Mouse (Mus musculus): ENCODE results near the gene Grin2c. TPM values are rescaled to one million over a fixed set of nuclear protein-coding genes. Genes with fewer than 3 reads are reported as not detected.

The Grin2c gene
- polyA plus RNA-seq, 1 experiment from 2014 or later = 0.06 TPM

DNA sequence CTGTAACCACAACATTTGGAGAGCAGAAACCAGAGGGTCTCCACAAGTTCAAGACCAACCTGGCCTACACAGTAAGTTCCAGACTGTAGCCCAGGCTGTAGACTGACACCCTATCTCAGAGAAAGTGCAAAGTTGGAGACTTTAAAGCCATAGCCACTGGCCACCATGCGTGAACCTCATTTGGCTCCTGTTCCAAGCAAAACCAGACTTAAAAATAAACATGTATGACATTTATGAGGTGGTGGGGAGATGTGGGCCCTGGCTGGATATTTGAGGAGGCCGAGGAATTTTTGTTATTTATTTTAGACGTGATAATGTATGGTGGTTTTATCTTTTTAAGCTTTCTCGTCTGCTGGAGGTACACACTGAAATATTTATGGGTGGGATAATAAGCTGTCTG, 7.9 kb downstream of the Grin2c start:
- Histone ChIP-seq H3K36me3 (no peaks in the 10 kb centered on the region), H3K4me2 (replicated peaks) (no peak overlapping the region), H3K27me3 (peaks cover 100% of the 10 kb centered on the region), H3K9me3 (no peaks in the 10 kb centered on the region), H3K27ac (replicated peaks) (no peak overlapping the region), H3K4me3 (no peak overlapping the region), H3K4me1 (peaks cover 5% of the 10 kb centered on the region), H3K9ac (replicated peaks) (no peak overlapping the region)
- 81% methylated on average over 4 of the region's 4 CpGs for WGBS
- ATAC-seq (ENCODE audit: low FRiP score, low read depth) = no peak

DNA sequence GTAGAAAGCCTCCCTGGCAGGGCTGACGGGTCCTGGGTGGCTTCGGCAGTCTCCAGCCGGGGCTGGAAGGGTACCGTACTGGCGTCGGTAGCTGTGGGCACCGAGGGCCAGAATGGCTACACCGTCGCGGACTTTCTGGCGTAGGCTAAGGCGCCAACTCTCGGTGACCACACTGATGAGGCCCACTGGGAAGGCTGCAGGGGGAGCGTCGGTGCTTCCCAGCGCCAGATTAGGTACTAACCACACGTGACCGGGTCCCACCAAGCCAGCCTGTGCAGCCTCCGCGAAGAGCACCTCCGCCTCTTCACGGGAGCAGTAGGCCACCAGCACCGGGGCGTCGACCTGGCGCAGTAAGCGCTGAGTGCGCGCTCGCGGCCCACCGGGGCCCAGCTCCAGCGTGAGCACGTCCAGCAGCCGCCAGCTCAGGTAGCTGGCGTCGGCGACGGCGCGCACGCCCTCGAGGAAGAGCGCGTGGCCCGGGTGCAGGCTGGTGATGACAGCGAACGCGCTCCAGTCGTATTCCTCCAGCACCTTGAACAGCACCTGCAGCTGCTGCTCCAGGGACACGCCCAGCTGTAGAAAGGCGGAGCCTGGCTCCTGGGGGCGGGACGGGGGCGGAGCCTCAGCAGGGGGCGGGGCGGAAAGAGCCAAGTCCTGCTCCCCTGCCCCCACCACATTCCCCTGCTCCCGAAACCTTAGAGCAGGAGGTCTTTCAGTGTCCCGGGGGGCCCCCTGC, 9.1 kb downstream of the Grin2c start:
- Histone ChIP-seq H3K9me3 (no peaks in the 10 kb centered on the region), H3K27ac (replicated peaks) (no peak overlapping the region), H3K4me1 (peaks cover 5% of the 10 kb centered on the region), H3K27me3 (peaks cover 100% of the 10 kb centered on the region), H3K36me3 (no peaks in the 10 kb centered on the region), H3K9ac (replicated peaks) (no peak overlapping the region), H3K4me3 (peak overlapping the region; percentile 23), H3K4me2 (replicated peaks) (peak overlapping the region; percentile 35)
- 15% methylated on average over 59 of the region's 59 CpGs for WGBS
- ATAC-seq (ENCODE audit: low FRiP score, low read depth) = no peak

DNA sequence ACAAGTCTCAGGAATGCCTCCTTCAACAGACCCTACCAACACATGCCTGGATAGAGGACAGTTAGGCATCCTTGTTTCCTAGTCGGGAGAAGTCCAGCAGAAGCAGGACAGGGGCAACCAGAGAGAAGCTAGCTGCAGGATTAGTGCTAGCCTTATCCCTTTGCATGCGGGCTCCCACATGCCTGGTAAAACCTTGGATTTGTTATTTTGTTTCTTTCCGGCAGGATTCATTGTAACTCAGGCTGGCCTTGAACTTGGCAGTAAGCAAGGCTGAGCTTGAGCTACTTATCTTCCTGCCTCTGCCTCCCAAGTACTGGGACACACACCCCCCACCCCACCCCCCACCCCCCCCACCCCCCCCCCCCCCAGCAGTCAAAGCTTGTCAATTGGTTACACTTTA, 15.8 kb downstream of the Grin2c start:
- H3K27ac ChIP-seq (replicated peaks) = no peak overlapping the region
- H3K36me3 ChIP-seq = no peaks in the 10 kb centered on the region
- H3K27me3 ChIP-seq = peaks cover 100% of the 10 kb centered on the region
- 0 out of 2 replicates have a peak overlapping the region, but pooled peaks have one; percentile 92 for H3K4me2 ChIP-seq (replicated peaks)
- no peaks in the 10 kb centered on the region for H3K9me3 ChIP-seq
- no peak for ATAC-seq (ENCODE audit: low FRiP score, low read depth)
- 52% methylated on average over 3 of the region's 3 CpGs for WGBS
- peaks cover 32% of the 10 kb centered on the region for H3K4me1 ChIP-seq
- H3K9ac ChIP-seq (replicated peaks) = no peak overlapping the region
- H3K4me3 ChIP-seq = no peak overlapping the region

DNA sequence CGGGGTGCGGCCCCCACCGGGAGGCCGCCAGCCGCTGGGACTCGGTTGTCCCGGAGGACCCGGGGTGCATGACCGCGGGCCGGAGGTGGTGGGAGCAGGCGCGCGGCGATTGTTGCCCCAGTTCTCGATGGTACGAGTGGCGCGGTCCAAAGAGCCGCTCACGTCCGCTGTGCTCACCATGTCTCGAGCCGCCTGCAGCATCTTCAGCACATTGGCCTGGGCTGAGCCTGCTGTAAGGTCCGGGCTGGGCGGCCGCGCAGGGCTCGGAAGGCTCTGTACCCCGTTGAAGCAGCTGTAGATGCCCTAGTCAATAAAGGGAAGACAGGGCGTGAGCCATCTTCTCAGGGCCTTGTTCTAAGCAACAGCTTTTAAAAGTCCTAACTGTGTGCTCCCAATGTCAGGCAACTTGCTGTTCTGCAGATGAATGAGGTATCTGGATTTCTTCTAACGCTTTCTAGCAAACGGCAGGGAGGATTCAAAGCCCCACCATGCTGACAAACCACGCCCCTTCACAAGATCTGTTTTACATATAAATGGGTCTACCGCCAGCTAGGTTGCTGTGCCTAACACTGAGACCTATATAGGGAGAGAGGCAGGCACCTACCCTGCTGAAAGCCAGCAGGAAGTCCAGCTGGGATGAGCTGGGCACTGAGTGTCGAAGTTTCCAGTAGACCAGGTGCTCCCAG, 16.5 kb downstream of the Grin2c start:
- Histone ChIP-seq H3K4me3 (peak overlapping the region; percentile 52), H3K36me3 (0 out of 2 replicates have a peak, but pooled peaks cover under 1% of the 10 kb centered on the region), H3K9me3 (no peaks in the 10 kb centered on the region), H3K27me3 (peaks cover 99% of the 10 kb centered on the region), H3K27ac (replicated peaks) (no peak overlapping the region), H3K9ac (replicated peaks) (peak overlapping the region; percentile 56), H3K4me1 (peaks cover 36% of the 10 kb centered on the region), H3K4me2 (replicated peaks) (peak overlapping the region; percentile 92)
- ATAC-seq (ENCODE audit: low FRiP score, low read depth) = no peak
- WGBS = under 1% methylated on average over 36 of the region's 36 CpGs

DNA sequence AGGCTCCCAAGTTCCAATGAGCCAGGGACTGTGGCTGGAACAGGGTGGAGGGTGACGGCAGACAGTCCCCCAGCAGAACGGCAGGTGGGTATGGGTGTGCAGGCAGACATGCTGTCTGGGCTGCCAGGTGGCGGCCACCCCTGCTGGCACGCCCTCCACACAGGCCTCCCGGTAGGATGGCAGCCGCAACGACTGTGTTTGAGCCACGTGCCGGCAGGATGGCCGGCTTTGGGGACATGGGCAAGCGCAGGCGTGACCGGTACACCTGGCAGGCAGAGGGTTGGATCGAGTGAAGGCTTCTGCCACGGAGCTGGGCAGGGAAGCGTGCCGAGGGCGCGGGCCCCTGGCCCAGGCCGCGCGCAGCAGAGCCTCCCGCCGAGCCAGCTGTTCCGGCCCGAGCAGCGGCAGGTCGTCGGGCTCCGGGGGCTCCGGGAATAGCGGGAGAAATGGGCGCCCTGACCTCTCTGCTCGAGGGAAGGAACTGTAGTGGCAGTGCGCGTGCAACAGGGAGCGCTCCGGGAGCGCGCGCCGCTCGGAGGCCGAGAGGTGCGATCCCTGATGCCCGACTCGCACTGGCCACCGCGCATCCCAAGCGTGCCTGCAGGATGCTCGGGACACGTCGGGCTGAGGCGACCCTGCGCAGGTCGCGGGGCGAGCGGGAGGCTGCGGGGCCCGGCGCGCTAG, 17.2 kb downstream of the Grin2c start:
- no peak overlapping the region for H3K27ac ChIP-seq (replicated peaks)

DNA sequence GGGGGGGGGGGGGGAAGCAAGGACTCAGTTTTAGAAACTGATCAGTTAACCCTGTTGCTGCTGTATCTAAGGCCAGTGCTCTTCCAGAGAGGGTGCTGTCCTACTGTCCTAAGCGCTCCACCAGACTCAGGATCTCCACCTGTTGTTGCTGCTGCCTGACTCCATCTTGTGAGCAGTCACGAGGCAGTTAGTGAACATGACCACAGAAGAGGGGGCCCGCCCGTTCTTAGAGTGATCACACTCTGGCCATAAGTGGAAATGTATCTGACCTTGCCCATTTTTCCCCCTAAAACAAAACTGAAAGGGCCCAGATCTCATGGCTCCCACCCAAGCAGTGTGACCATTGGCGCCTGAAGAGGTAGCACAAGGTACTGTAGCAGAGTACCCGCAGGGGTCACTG, 19.1 kb downstream of the Grin2c start:
- H3K4me1 ChIP-seq = peaks cover 39% of the 10 kb centered on the region
- WGBS = 80% methylated on average over 6 of the region's 6 CpGs
- peaks cover 77% of the 10 kb centered on the region for H3K27me3 ChIP-seq
- no peak overlapping the region for H3K4me2 ChIP-seq (replicated peaks)
- H3K9ac ChIP-seq (replicated peaks) = no peak overlapping the region
- ATAC-seq (ENCODE audit: low FRiP score, low read depth) = no peak
- H3K9me3 ChIP-seq = no peaks in the 10 kb centered on the region
- no peak overlapping the region for H3K27ac ChIP-seq (replicated peaks)
- H3K36me3 ChIP-seq = peaks cover 14% of the 10 kb centered on the region
- H3K4me3 ChIP-seq = no peak overlapping the region

More for the DNA sequence above, 17.2 kb downstream of the Grin2c start:
- Histone ChIP-seq H3K4me2 (replicated peaks) (peak overlapping the region; percentile 92), H3K27me3 (peaks cover 96% of the 10 kb centered on the region), H3K9ac (replicated peaks) (peak overlapping the region; percentile 56), H3K9me3 (no peaks in the 10 kb centered on the region), H3K4me3 (peak overlapping the region; percentile 52), H3K4me1 (peaks cover 39% of the 10 kb centered on the region), H3K36me3 (peaks cover 4% of the 10 kb centered on the region; the same call in 1 of the 2 replicates)
- WGBS = 2% methylated on average over 62 of the region's 63 CpGs
- ATAC-seq (ENCODE audit: low FRiP score, low read depth) = peak; percentile 38; the same call in 1 of the 2 replicates

DNA sequence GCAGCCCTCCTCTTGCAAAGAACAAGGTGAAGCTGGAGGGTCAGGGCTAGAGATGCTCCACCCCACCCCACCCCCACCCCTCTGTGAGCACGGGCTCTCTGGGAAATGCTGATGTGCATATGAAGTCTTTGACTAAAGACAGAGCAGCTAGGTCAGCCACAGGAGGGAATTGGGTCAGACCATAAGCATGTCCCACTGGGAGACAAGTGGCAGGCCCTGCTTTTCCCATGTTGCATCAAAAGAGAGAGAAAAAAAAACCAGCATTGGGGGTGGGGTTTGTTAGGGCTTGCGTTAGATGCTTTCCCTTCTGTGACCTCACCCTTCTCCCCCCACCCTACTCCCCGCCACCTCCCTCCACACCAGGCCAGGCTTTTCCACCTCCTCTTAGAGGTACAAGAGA, 19.8 kb downstream of the Grin2c start:
- H3K9me3 ChIP-seq = no peaks in the 10 kb centered on the region
- no peak overlapping the region for H3K4me2 ChIP-seq (replicated peaks)
- peaks cover 14% of the 10 kb centered on the region for H3K36me3 ChIP-seq
- peaks cover 39% of the 10 kb centered on the region for H3K4me1 ChIP-seq
- H3K27ac ChIP-seq (replicated peaks) = no peak overlapping the region
- 26% methylated on average over 3 of the region's 3 CpGs for WGBS
- H3K9ac ChIP-seq (replicated peaks) = no peak overlapping the region
- no peak for ATAC-seq (ENCODE audit: low FRiP score, low read depth)
- H3K27me3 ChIP-seq = peaks cover 70% of the 10 kb centered on the region
- no peak overlapping the region for H3K4me3 ChIP-seq

DNA sequence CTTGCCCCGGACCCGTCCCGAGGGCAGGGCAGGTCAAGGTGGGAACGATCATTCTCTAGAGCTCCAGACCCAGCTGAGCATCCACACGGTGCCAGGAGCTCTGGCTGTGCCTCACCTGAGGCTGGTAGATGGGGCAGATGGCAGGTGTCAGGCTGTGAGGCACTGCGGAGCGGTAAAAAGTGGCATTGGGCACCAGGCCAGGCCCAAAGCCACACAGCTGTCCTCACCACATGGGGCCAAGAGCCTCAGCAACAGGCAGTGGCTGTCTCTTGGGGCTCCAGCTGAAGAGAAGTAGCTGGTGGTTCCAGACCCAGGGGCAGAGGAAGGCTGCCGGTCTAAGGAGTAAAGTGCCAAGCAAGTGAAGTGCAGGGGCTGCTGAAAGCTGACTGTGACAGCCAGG, 20.7 kb downstream of the Grin2c start:
- Histone ChIP-seq H3K27me3 (peaks cover 61% of the 10 kb centered on the region), H3K4me3 (no peak overlapping the region), H3K27ac (replicated peaks) (no peak overlapping the region), H3K9ac (replicated peaks) (no peak overlapping the region), H3K36me3 (peaks cover 14% of the 10 kb centered on the region), H3K9me3 (no peaks in the 10 kb centered on the region), H3K4me2 (replicated peaks) (no peak overlapping the region), H3K4me1 (peaks cover 39% of the 10 kb centered on the region)
- 70% methylated on average over 8 of the region's 8 CpGs for WGBS
- no peak for ATAC-seq (ENCODE audit: low FRiP score, low read depth)

DNA sequence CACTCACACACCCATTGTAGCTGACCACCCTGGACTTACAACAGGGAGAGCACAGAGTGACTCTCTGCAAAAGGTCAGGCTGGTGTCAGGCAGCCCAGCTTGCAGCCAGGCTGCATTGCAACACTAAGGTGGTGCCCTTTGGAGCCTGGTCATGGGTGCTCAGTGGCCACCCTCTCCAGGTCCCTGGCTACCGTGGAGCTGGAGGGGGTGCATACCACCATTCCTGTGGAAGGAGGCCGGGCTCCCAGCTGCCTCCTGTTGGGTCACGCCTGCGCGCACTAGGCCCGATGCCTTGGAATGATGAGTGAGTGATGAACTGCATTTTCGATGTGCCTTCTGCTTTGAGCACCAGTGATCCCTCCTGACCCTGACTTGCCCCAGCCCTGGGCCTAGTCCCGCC, 22.2 kb downstream of the Grin2c start:
- H3K4me3 ChIP-seq = no peak overlapping the region
- peaks cover 29% of the 10 kb centered on the region for H3K4me1 ChIP-seq
- peaks cover 14% of the 10 kb centered on the region for H3K36me3 ChIP-seq
- H3K9me3 ChIP-seq = no peaks in the 10 kb centered on the region
- 89% methylated on average over 8 of the region's 8 CpGs for WGBS
- no peak overlapping the region for H3K9ac ChIP-seq (replicated peaks)
- H3K27ac ChIP-seq (replicated peaks) = no peak overlapping the region
- ATAC-seq (ENCODE audit: low FRiP score, low read depth) = no peak
- peaks cover 46% of the 10 kb centered on the region for H3K27me3 ChIP-seq
- no peak overlapping the region for H3K4me2 ChIP-seq (replicated peaks)

DNA sequence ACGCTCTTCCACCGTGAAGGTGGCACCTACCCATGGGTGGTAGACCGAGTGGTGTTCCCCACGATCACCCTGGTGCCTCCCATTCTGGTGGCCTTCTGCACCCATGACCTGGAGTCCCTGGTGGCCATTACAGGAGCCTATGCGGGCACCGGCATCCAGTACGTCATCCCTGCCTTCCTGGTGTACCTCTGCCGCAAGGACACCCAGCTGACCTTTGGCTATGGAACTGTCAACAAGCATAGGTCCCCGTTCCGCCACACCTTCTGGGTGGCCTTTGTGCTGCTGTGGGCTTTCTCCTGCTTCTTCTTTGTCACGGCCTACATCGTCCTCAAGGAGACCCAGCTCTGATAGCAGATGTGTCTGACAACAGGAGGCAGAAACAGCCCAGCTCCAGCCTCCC, 23.3 kb downstream of the Grin2c start:
- no peaks in the 10 kb centered on the region for H3K9me3 ChIP-seq
- no peak overlapping the region for H3K4me3 ChIP-seq
- H3K9ac ChIP-seq (replicated peaks) = no peak overlapping the region
- no peak overlapping the region for H3K27ac ChIP-seq (replicated peaks)
- no peak overlapping the region for H3K4me2 ChIP-seq (replicated peaks)
- peaks cover 14% of the 10 kb centered on the region for H3K36me3 ChIP-seq
- peaks cover 35% of the 10 kb centered on the region for H3K27me3 ChIP-seq
- no peak for ATAC-seq (ENCODE audit: low FRiP score, low read depth)
- WGBS = 89% methylated on average over 12 of the region's 12 CpGs
- H3K4me1 ChIP-seq = peaks cover 24% of the 10 kb centered on the region

DNA sequence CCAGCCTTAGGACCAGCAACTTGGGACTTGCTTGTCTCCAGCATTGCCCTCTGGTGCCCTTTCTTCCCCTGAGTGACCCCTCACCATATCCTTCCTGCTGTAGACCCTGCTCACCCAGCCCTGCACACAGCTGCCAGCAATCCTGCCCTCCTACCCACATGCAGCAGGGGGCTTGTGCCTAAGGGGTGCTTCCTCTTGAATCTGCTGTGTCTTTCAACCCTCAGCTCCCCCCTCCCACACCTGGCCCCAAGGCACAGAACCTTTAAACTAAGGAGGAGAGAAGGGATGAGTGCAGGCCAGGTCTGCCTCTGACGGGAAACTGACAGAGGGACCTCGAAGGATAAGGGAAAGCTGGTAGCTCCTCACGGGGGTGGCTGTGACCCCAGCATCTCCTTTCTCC, 24.3 kb downstream of the Grin2c start:
- Histone ChIP-seq H3K27me3 (peaks cover 25% of the 10 kb centered on the region), H3K9me3 (no peaks in the 10 kb centered on the region), H3K36me3 (peaks cover 14% of the 10 kb centered on the region), H3K9ac (replicated peaks) (no peak overlapping the region), H3K27ac (replicated peaks) (no peak overlapping the region), H3K4me1 (peaks cover 22% of the 10 kb centered on the region), H3K4me2 (replicated peaks) (no peak overlapping the region), H3K4me3 (no peak overlapping the region)
- WGBS = 74% methylated on average over 3 of the region's 3 CpGs
- no peak for ATAC-seq (ENCODE audit: low FRiP score, low read depth)

DNA sequence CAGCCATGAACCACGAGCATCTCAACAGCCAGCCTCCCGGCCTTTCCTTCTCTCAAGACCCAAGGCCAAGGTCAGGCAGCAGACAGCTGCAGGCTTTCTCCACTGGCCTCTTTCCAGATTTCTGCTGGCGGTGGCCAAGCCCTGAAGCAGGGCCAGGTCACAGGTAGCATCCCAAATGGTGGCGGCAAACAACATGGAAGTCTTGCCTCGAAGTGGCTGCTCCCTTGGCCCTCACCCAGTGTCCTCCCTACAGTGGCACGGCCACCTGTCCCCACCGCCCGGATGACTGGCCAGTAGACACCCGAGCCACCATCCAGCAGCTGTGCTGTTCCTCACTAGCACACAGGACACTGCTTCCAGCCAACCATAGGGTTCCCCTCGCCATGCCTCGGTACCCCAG, 25.6 kb downstream of the Grin2c start:
- H3K4me3 ChIP-seq = no peak overlapping the region
- H3K27ac ChIP-seq (replicated peaks) = no peak overlapping the region
- peaks cover 14% of the 10 kb centered on the region for H3K36me3 ChIP-seq
- H3K27me3 ChIP-seq = peaks cover 11% of the 10 kb centered on the region
- H3K9ac ChIP-seq (replicated peaks) = no peak overlapping the region
- ATAC-seq (ENCODE audit: low FRiP score, low read depth) = no peak
- no peak overlapping the region for H3K4me2 ChIP-seq (replicated peaks)
- 86% methylated on average over 11 of the region's 11 CpGs for WGBS
- peaks cover 13% of the 10 kb centered on the region for H3K4me1 ChIP-seq
- H3K9me3 ChIP-seq = no peaks in the 10 kb centered on the region

Measured in midbrain, embryonic 12.5 days (tissue).